Mouse (Mus musculus) intestine, embryonic 16.5 days (tissue): ENCODE data around the gene Dmkn. TPM values are rescaled to one million over a fixed set of nuclear protein-coding genes. Genes with fewer than 3 reads are reported as not detected.
"Not testable (repeated sequence)": the region's sequence is repeated elsewhere in the genome, so short reads cannot be mapped to it uniquely, and the experiment has no call there.

Experiments
- ATAC-seq: fragments of 200-750 bp; cut with Nextera tagmentation; 2 replicates; pipeline ENCODE4 v1.8.0; 2017; ENCODE audit warnings: moderate TSS enrichment, moderate library complexity
- H3K27ac ChIP-seq: fragments of 300-500 bp; sonication (generic); 2 replicates; pipeline ENCODE4 v1.5.1; 2014; ENCODE audit warnings: mild to moderate bottlenecking, low read length
- H3K27me3 ChIP-seq: fragments of 300-500 bp; sonication (generic); replicated peaks from 2 replicates; pipeline ENCODE4 v1.6.1; 2014; ENCODE audit warnings: low read length, control low read depth, mixed read lengths; ENCODE audit not compliant: control insufficient read depth, insufficient read depth
- H3K36me3 ChIP-seq: fragments of 300-500 bp; sonication (generic); 2 replicates; pipeline ENCODE4 v1.6.1; 2014; ENCODE audit warnings: low read length, control low read depth; ENCODE audit not compliant: control insufficient read depth, insufficient read depth
- H3K4me1 ChIP-seq: fragments of 300-500 bp; sonication (generic); 2 replicates; pipeline ENCODE4 v1.6.1; 2014; ENCODE audit warnings: low read length, control low read depth, mixed read lengths; ENCODE audit not compliant: control insufficient read depth, insufficient read depth
- H3K4me2 ChIP-seq: fragments of 300-500 bp; sonication (generic); 2 replicates; pipeline ENCODE4 v1.6.1; 2014; ENCODE audit warnings: low read depth, low read length, control low read depth
- H3K4me3 ChIP-seq: fragments of 300-500 bp; sonication (generic); 2 replicates; pipeline ENCODE4 v1.5.1; 2014; ENCODE audit warnings: mild to moderate bottlenecking, low read length
- H3K9ac ChIP-seq: fragments of 300-500 bp; sonication (generic); 2 replicates; pipeline ENCODE4 v1.6.1; 2014; ENCODE audit warnings: low read depth, low read length
- H3K9me3 ChIP-seq: fragments of 300-500 bp; sonication (generic); 2 replicates; pipeline ENCODE4 v1.6.1; 2016; ENCODE audit warnings: low read length, control low read depth; ENCODE audit not compliant: control insufficient read depth
- WGBS: fragments of 180-500 bp; shearing (Covaris S2); extraction: QIAGEN DNeasy Blood & Tissue Kit; methylation state at CpG from one replicate; pipeline ENCODE4 v1.1.7; 2014; 5-methylcytosine and 5-hydroxymethylcytosine counted together
- polyA plus RNA-seq: library from polyadenylated mRNA; unstranded; fragments of >200 nt; fragmentation: Nextera tagmentation; extraction: Ambion mirVana; gene quantifications from 2 replicates; pipeline ENCODE4 v1.2.1, GENCODE M21; 2015

Dmkn gene
- polyA plus RNA-seq, 1 experiment from 2014 or later = 5.8 TPM

DNA sequence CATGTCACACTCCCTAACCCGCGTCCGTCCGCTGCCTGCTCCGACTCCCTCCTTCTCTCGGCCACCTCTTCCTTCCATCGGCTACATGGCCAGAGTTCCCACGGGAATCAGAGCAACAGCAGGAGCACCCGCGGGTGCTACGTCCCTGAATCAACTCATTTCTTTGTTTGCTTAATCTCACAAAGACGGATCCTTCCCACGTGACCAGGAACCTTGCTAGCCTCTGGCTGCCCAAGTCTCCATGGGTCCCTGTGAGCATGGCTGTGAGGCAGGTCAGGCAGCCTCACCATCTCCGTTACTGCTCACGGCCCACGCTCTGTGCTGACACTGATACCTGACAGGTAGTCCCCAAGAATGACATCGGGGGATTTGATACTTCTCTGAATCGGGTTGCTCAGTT, 60.1 kb downstream of the Dmkn start, which contains the start of gene Ffar2:
Ffar2 (minus strand) TSS at position 101 of the 400 bp plus-strand sequence.
- H3K4me2 ChIP-seq = no peak within 1 kb of the TSS

DNA sequence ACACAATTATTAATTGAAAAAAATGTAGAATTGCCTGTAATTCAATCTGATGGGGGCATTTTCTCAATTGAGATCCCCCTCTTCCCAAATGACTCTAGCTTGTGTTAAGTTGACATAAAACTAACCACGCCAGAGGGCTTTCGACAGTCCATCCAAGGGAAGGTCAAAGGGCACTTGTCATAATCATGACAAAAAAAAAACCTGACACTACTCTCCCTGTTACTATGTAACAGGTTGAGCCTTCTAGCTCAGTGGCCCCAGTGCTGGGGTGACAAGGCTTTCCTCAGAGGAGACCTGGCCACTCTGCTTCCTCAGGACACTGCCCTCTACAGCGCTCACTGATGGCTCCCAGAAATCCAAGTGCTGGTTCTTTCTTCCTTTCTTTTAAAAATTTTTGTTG, 60.8 kb downstream of the Dmkn start:
- Histone ChIP-seq H3K4me2 (no peak overlapping the region), H3K4me3 (no peak overlapping the region), H3K27me3 (no peaks in the 10 kb centered on the region), H3K27ac (no peak overlapping the region), H3K9me3 (peaks cover 3% of the 10 kb centered on the region; the same call in 1 of the 2 replicates), H3K36me3 (no peaks in the 10 kb centered on the region), H3K9ac (no peak overlapping the region), H3K4me1 (peaks cover 8% of the 10 kb centered on the region; the same call in 1 of the 2 replicates)
- no peak for ATAC-seq
- 77% methylated on average over 3 of the region's 3 CpGs for WGBS

More for the DNA sequence above, 60.1 kb downstream of the Dmkn start, which contains the start of gene Ffar2:
- H3K9ac ChIP-seq = no peak within 1 kb of the TSS
- H3K27me3 ChIP-seq = no peaks in the 10 kb centered on the region
- peaks cover 3% of the 10 kb centered on the region; the same call in 1 of the 2 replicates for H3K9me3 ChIP-seq
- no peaks in the 10 kb centered on the region for H3K36me3 ChIP-seq
- H3K4me3 ChIP-seq = no peak within 1 kb of the TSS
- no peak for ATAC-seq
- H3K4me1 ChIP-seq = peaks cover 8% of the 10 kb centered on the region; the same call in 1 of the 2 replicates
- WGBS = 83% methylated on average over 18 of the region's 18 CpGs
- no peak within 1 kb of the TSS for H3K27ac ChIP-seq

DNA sequence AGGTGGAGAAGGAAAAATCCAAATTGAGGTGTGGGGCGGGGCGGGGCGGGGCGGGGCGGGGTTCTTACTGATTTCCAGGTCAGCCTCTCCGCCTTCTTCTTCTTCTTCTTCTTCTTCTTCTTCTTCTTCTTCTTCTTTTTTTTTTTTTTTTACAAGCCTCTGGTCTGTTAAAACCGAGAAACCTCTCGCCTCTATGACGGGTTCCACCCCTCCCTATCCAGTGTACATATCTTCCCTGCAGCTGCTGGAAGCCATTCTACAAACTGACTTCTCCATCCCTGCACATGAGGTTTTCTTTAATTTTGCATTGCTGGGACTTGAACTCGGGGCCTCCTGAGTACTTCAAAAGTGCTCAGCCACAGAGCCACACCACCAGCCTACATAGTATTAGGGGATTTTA, 63.1 kb downstream of the Dmkn start:
- no peak overlapping the region for H3K4me2 ChIP-seq
- ATAC-seq = no peak
- H3K9me3 ChIP-seq = peaks cover 3% of the 10 kb centered on the region; the same call in 1 of the 2 replicates
- WGBS = 86% methylated on average over 10 of the region's 10 CpGs
- H3K27ac ChIP-seq = no peak overlapping the region
- H3K36me3 ChIP-seq = no peaks in the 10 kb centered on the region
- no peaks in the 10 kb centered on the region for H3K27me3 ChIP-seq
- H3K9ac ChIP-seq = no peak overlapping the region
- no peak overlapping the region for H3K4me3 ChIP-seq
- no peaks in the 10 kb centered on the region for H3K4me1 ChIP-seq

DNA sequence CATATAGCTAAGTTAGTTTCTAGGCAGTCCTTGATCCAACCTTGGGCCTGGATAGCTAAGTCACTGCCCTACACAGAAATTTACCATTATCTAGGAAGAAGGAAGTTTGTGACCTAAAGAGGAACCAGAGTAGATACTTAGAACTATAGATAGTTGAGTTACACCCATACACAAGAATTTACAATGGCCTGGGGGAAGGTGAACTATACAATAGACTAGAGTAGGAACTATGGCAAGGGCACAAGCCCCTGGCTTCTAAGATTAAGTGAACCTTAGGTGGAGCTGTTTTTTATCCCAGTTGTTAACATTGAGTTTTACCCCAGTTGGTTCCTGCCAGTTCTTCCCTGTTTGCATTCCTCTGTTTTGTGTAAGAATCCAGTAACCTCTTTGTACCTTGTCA, 65.3 kb downstream of the Dmkn start:
- not testable (repeated sequence) for H3K4me3 ChIP-seq, H3K27me3 ChIP-seq, H3K27ac ChIP-seq, H3K9me3 ChIP-seq, H3K36me3 ChIP-seq, ATAC-seq, H3K4me1 ChIP-seq, H3K9ac ChIP-seq, H3K4me2 ChIP-seq

DNA sequence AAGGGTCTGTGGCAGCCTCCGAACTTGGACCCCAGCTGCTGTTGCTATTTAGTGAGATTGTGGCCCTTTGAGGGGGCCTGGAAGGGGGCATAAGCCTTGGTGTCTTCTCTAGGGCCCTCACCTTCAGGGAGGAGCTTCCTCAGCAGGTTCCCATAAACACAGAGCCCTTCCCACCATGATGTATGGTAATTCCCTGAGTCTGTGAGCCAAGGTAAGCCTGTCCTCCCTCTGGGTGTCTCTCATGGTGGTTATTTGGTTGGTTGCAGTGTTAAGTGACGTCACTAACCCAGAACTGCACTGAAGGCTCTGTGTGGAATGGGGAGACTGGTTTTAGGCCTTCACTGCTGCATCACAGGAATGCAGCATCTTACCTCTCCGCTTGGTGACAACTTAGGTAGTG, 65.9 kb downstream of the Dmkn start:
- H3K27me3 ChIP-seq = no peaks in the 10 kb centered on the region
- H3K36me3 ChIP-seq = no peaks in the 10 kb centered on the region
- H3K4me2 ChIP-seq = no peak overlapping the region
- ATAC-seq = no peak
- WGBS = 71% methylated on average over 3 of the region's 3 CpGs
- H3K9ac ChIP-seq = no peak overlapping the region
- H3K27ac ChIP-seq = no peak overlapping the region
- H3K4me1 ChIP-seq = no peaks in the 10 kb centered on the region
- no peak overlapping the region for H3K4me3 ChIP-seq
- peaks cover 3% of the 10 kb centered on the region; the same call in 1 of the 2 replicates for H3K9me3 ChIP-seq

Other genes starting within 250 kb of the Dmkn start
- 5.6 and 6.4 TPM in 2 replicates for gene Arhgap33, start 228.7 kb upstream of the Dmkn start, polyA plus RNA-seq
- gene Hspb6, start 211.6 kb upstream of the Dmkn start, polyA plus RNA-seq = 48.4 and 53.8 TPM in 2 replicates
- 6.3 and 7.6 TPM in 2 replicates for gene Proser3, start 211.5 kb upstream of the Dmkn start, polyA plus RNA-seq
- 44.5 and 50.0 TPM in 2 replicates for gene Lin37, start 203.9 kb upstream of the Dmkn start, polyA plus RNA-seq
- 71.2 and 73.8 TPM in 2 replicates for gene U2af1l4, start 200.5 kb upstream of the Dmkn start, polyA plus RNA-seq
- gene Gm49396, start 200.4 kb upstream of the Dmkn start, polyA plus RNA-seq = 9.2 and 9.3 TPM in 2 replicates
- gene Psenen, start 200.1 kb upstream of the Dmkn start, polyA plus RNA-seq = 158 and 168 TPM in 2 replicates
- 3.7 and 5.4 TPM in 2 replicates for gene Igflr1, start 198.3 kb upstream of the Dmkn start, polyA plus RNA-seq
- 6.8 and 7.1 TPM in 2 replicates for gene Kmt2b, start 175.0 kb upstream of the Dmkn start, polyA plus RNA-seq
- gene Zbtb32, start 164.8 kb upstream of the Dmkn start, polyA plus RNA-seq = 1.2 and 1.9 TPM in 2 replicates
- gene Upk1a, start 150.9 kb upstream of the Dmkn start, polyA plus RNA-seq = 5.9 and 7.3 TPM in 2 replicates
- gene Cox6b1, start 137.6 kb upstream of the Dmkn start, polyA plus RNA-seq = 1,335 and 1,344 TPM in 2 replicates
- gene Etv2, start 127.9 kb upstream of the Dmkn start, polyA plus RNA-seq = not detected in 2 replicates
- gene Rbm42, start 113.4 kb upstream of the Dmkn start, polyA plus RNA-seq = 93.8 and 95.7 TPM in 2 replicates
- 33.7 and 39.4 TPM in 2 replicates for gene Haus5, start 98.8 kb upstream of the Dmkn start, polyA plus RNA-seq
- not detected in 2 replicates for gene Pmis2, start 92.2 kb upstream of the Dmkn start, polyA plus RNA-seq
- 4.7 and 4.8 TPM in 2 replicates for gene 2200002J24Rik, start 64.8 kb upstream of the Dmkn start, polyA plus RNA-seq
- 1.6 and 2.5 TPM in 2 replicates for gene Atp4a, start 51.5 kb upstream of the Dmkn start, polyA plus RNA-seq
- 242 and 249 TPM in 2 replicates for gene Tmem147, start 34.2 kb upstream of the Dmkn start, polyA plus RNA-seq
- 0.32 TPM in 1 of 2 replicates, not detected in the other for gene Gapdhs, start 20.1 kb upstream of the Dmkn start, polyA plus RNA-seq
- gene Sbsn, start 12.3 kb upstream of the Dmkn start, polyA plus RNA-seq = 0.89 and 1.6 TPM in 2 replicates
- gene Krtdap, start 24.1 kb downstream of the Dmkn start, polyA plus RNA-seq = 1.5 and 3.4 TPM in 2 replicates
- 10.9 and 11.7 TPM in 2 replicates for gene Ffar2, start 60.0 kb downstream of the Dmkn start, polyA plus RNA-seq
- 0.78 TPM in 2 replicates for gene Ffar3, start 92.4 kb downstream of the Dmkn start, polyA plus RNA-seq
- gene Ffar1, start 97.8 kb downstream of the Dmkn start, polyA plus RNA-seq = 0.35 and 0.37 TPM in 2 replicates
- gene Cd22, start 116.6 kb downstream of the Dmkn start, polyA plus RNA-seq = 0.62 and 0.70 TPM in 2 replicates
- gene Mag, start 151.1 kb downstream of the Dmkn start, polyA plus RNA-seq = 0.31 TPM in 2 replicates
- not detected in 2 replicates for gene Hamp2, start 160.9 kb downstream of the Dmkn start, polyA plus RNA-seq
- gene Hamp, start 180.3 kb downstream of the Dmkn start, polyA plus RNA-seq = not detected in 2 replicates
- 12.9 and 13.3 TPM in 2 replicates for gene Usf2, start 193.0 kb downstream of the Dmkn start, polyA plus RNA-seq
- gene Lsr, start 209.7 kb downstream of the Dmkn start, polyA plus RNA-seq = 164 and 166 TPM in 2 replicates
- gene Fam187b, start 210.0 kb downstream of the Dmkn start, polyA plus RNA-seq = 12.8 and 13.7 TPM in 2 replicates